Mouse (Mus musculus): Measurements from ENCODE around the gene Prmt7. TPM values are rescaled to one million over a fixed set of nuclear protein-coding genes. Genes with fewer than 3 reads are reported as not detected.

The Prmt7 gene
- polyA plus RNA-seq, 1 experiment from 2014 or later, result 61.7 TPM

DNA sequence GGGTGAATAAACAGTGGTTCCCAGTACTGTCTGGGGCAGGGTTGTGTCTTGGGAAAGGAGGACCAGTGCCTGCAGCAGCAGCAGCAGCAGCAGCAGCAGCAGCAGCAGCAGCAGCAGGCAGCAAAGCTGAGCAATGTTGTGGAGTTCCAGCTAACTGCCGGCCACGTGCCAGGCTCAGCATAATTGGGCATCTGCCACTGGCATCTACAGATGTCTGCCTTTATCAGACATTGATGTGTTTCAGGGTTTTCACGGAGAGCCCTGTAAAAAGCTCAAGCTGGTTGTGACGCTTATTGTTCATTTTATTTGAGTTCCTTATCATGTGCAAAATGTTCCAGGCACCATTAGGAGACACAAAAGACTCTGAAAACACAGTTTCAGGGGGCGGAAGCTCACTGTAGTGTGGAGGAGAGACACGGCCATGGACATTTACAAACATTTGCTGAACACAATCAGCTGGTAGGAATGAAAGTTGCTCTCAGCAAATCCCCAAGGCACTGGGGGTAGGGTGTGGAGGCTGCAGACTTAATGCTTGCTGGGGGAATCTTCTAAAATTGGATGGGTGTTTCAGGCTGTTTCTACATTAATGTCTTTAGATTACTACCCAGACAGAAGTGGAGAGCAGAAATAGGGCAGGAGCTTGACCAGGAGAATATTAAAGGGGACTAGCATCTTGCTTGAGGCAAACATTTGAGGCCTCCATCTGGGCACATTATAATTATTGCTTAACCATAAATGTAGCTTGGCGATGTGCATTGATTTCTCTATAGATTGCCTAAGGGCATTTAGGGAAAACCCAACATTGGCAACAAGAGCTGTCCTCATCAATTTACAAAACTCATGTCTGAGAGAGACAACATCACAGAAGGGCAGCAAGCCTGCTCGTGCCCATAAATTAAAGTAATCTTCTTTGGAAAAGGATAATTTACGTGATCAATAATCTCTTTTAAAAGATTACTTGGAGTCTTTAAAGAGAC is 90.3 kb downstream of the Prmt7 start:
- Histone ChIP-seq H3K27me3 (ENCODE audit: control insufficient read depth, insufficient read depth, low read length) (no peaks in the 10 kb centered on the region), H3K4me3 (ENCODE audit: low read depth, low read length) (no peak overlapping the region), H3K9me3 (ENCODE audit: control insufficient read depth, low read length) (no peaks in the 10 kb centered on the region), H3K9ac (ENCODE audit: low read length) (no peak overlapping the region), H3K4me2 (ENCODE audit: low read depth, severe bottlenecking) (no peak overlapping the region), H3K36me3 (ENCODE audit: control insufficient read depth, insufficient read depth, low read length) (no peaks in the 10 kb centered on the region), H3K27ac (replicated peaks; ENCODE audit: low read depth, low read length) (no peak overlapping the region), H3K4me1 (ENCODE audit: control insufficient read depth, insufficient read depth, low read length) (no peaks in the 10 kb centered on the region)
- 82% methylated on average over 9 of the region's 9 CpGs for WGBS
- DNase-seq (ENCODE audit: low spot score), result no peak
- no peak for ATAC-seq (ENCODE audit: insufficient number of reproducible peaks, low FRiP score, low TSS enrichment, low read depth)

Other genes with a start within 250 kb of the Prmt7 start
- 23.5 and 27.2 TPM in 2 replicates for gene Slc12a4, start 244.8 kb upstream of the Prmt7 start, polyA plus RNA-seq (2014; fragmentation: Nextera tagmentation; extraction: Ambion mirVana)
- not detected in 2 replicates for gene Dpep3, start 231.5 kb upstream of the Prmt7 start, polyA plus RNA-seq (2014; fragmentation: Nextera tagmentation; extraction: Ambion mirVana)
- gene Dus2, start 219.6 kb upstream of the Prmt7 start, polyA plus RNA-seq (2014; fragmentation: Nextera tagmentation; extraction: Ambion mirVana), result 18.8 and 21.8 TPM in 2 replicates
- not detected in 2 replicates for gene Dpep2nb, start 205.0 kb upstream of the Prmt7 start, polyA plus RNA-seq (2014; fragmentation: Nextera tagmentation; extraction: Ambion mirVana)
- gene Ddx28, start 199.1 kb upstream of the Prmt7 start, polyA plus RNA-seq (2014; fragmentation: Nextera tagmentation; extraction: Ambion mirVana), result 23.1 and 24.9 TPM in 2 replicates
- 6.4 and 6.6 TPM in 2 replicates for gene Nfatc3, start 152.1 kb upstream of the Prmt7 start, polyA plus RNA-seq (2014; fragmentation: Nextera tagmentation; extraction: Ambion mirVana)
- gene Esrp2, start 74.0 kb upstream of the Prmt7 start, polyA plus RNA-seq (2014; fragmentation: Nextera tagmentation; extraction: Ambion mirVana), result 4.6 and 5.6 TPM in 2 replicates
- 5.9 and 6.7 TPM in 2 replicates for gene Pla2g15, start 60.5 kb upstream of the Prmt7 start, polyA plus RNA-seq (2014; fragmentation: Nextera tagmentation; extraction: Ambion mirVana)
- gene Slc7a6, start 42.1 kb upstream of the Prmt7 start, polyA plus RNA-seq (2014; fragmentation: Nextera tagmentation; extraction: Ambion mirVana), result 101 and 107 TPM in 2 replicates
- 50.8 and 52.9 TPM in 2 replicates for gene Slc7a6os, start within 50 bp of the Prmt7 start, polyA plus RNA-seq (2014; fragmentation: Nextera tagmentation; extraction: Ambion mirVana)
- 0.30 and 0.49 TPM in 2 replicates for gene Smpd3, start 127.1 kb downstream of the Prmt7 start, polyA plus RNA-seq (2014; fragmentation: Nextera tagmentation; extraction: Ambion mirVana)
- gene Zfp90, start 204.4 kb downstream of the Prmt7 start, polyA plus RNA-seq (2014; fragmentation: Nextera tagmentation; extraction: Ambion mirVana), result 29.1 and 29.9 TPM in 2 replicates